Mouse (Mus musculus): Measurements from ENCODE around the gene Scn11a.

- TF ChIP-seq CTCF (IDR thresholded peaks at IDR 0.05; ENCODE audit: low read depth, low read length) (no peak), GATA1 (IDR thresholded peaks at IDR 0.05; ENCODE audit: borderline replicate concordance, low read length) (no peak), POLR2AphosphoS5 (IDR thresholded peaks at IDR 0.05; ENCODE audit: insufficient replicate concordance, low read depth, low read length) (no peak), GATA2 (IDR thresholded peaks at IDR 0.05; ENCODE audit: borderline replicate concordance, low read depth, low read length) (no peak)
Observed at GRCm38 (mm10) chr9:119854170-119854569, 28.9 kb upstream of the Scn11a start.
